Mouse (Mus musculus) olfactory bulb, adult 2 months (tissue): ENCODE measurements around the gene Prkcz.

ENCODE experiments used
- CTCF ChIP-seq: fragments of 200-500 bp; IDR thresholded peaks from 2 replicates; pipeline ENCODE4 v1.5.1; 2012; ENCODE audit warnings: low read depth, mild to moderate bottlenecking, low read length, moderate library complexity; ENCODE audit not compliant: insufficient read depth
- POLR2A ChIP-seq: fragments of 200-500 bp; IDR thresholded peaks from 2 replicates; pipeline ENCODE4 v1.6.1; 2012; ENCODE audit warnings: mild to moderate bottlenecking, low read depth, low read length, moderate library complexity; ENCODE audit not compliant: insufficient read depth

DNA sequence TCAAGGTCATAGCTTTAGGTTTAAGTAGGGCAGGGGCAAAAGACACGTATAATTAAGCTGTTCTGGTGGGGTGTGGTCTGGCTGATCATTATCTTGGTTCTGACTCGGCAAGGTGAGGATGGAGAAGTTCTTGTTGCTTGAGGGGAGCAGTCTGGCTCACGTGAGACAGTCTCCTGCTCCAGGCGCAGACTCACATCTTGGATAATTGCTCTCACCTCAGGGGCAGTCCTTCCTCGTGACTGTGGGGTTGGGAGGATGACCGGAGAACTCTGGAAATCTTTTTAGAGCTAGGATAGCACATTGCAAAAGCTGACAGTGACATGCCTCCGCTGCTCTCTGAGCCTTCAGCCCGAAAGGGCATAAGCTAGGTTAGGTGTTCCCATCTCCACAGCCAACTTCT, 36.6 kb downstream of the Prkcz start:
- TF ChIP-seq CTCF, result no peak
- no peak for TF ChIP-seq POLR2A
